16 mouse cellular contexts compared by ENCODE assay signal in genomic region chr11:88280426-88280836, GRCm38 (mm10). TPM values are rescaled to one million over a fixed set of nuclear protein-coding genes. Genes with fewer than 3 reads are reported as not detected.
DNase-seq lines count a peak whose midpoint lies in the region; ATAC-seq and TF ChIP-seq lines count a peak whose summit lies in the region.
"Had no signal": no experiment of that assay in that cellular context is flagged by ENCODE, and none has a peak within 500 bp of the region (broad histone marks: within the 10 kb centered on the region; RNA-seq: fewer than 3 reads in every experiment).

No protein-coding gene starts in this region.

- no peak overlapping the region for H3K4me2 ChIP-seq in forebrain, embryonic 13.5 days
- H3K4me2 ChIP-seq in kidney, embryonic 14.5 days (replicated peaks; ENCODE audit: low read depth, low read length), result no peak overlapping the region
- no peak overlapping the region for H3K4me2 ChIP-seq in intestine, postnatal 0 days (replicated peaks; ENCODE audit: low read depth)
- H3K4me2 ChIP-seq: heart, embryonic 13.5 days had no signal

- no peak overlapping the region for H3K9ac ChIP-seq in forebrain, embryonic 13.5 days
- H3K9ac ChIP-seq in kidney, embryonic 14.5 days (ENCODE audit: low read depth, low read length), result no peak overlapping the region
- H3K9ac ChIP-seq in intestine, postnatal 0 days (ENCODE audit: low read depth, low read length), result no peak overlapping the region
- H3K9ac ChIP-seq: heart, embryonic 13.5 days had no signal

- no peak overlapping the region for H3K4me3 ChIP-seq in forebrain, embryonic 13.5 days
- H3K4me3 ChIP-seq in kidney, embryonic 14.5 days (ENCODE audit: low read length), result no peak overlapping the region
- no peak overlapping the region for H3K4me3 ChIP-seq in intestine, postnatal 0 days (ENCODE audit: low read depth, low read length)
- H3K4me3 ChIP-seq: heart, embryonic 13.5 days; left cerebral cortex, adult 2 months had no signal

- H3K9me3 ChIP-seq in forebrain, embryonic 13.5 days (replicated peaks), result no peaks in the 10 kb centered on the region
- H3K9me3 ChIP-seq in kidney, embryonic 14.5 days (ENCODE audit: control insufficient read depth, low read length), result no peaks in the 10 kb centered on the region
- no peaks in the 10 kb centered on the region for H3K9me3 ChIP-seq in intestine, postnatal 0 days (ENCODE audit: control insufficient read depth)

- DNase-seq in adrenal gland, adult (ENCODE audit: inconsistent age in 2 of 2, low spot score in 1 of 2), result peak; percentile 29 to 65
- no peak for DNase-seq in adrenal gland, postnatal 36 days
- DNase-seq in neural tube, embryonic 10.5 days (ENCODE audit: extremely low spot score, low spot score), result peak; percentile 83
- no peak for DNase-seq in urinary bladder, postnatal 4 days (ENCODE audit: low spot score in 2 of 2)
- DNase-seq: lung, postnatal 14 days; right cerebral cortex, postnatal 14 days had no signal

- H3K36me3 ChIP-seq in forebrain, embryonic 13.5 days (ENCODE audit: poor library complexity, severe bottlenecking), result no peaks in the 10 kb centered on the region
- H3K36me3 ChIP-seq in kidney, embryonic 14.5 days (ENCODE audit: control insufficient read depth, insufficient read depth, low read length), result no peaks in the 10 kb centered on the region
- H3K36me3 ChIP-seq in intestine, postnatal 0 days (ENCODE audit: control insufficient read depth, insufficient read depth), result no peaks in the 10 kb centered on the region
- H3K36me3 ChIP-seq: heart, embryonic 13.5 days had no signal

- ATAC-seq in forebrain, embryonic 13.5 days, result peak; percentile 32; the same call in 1 of the 2 replicates
- 0 out of 2 replicates have a peak, but pooled peaks have one; percentile 16 for ATAC-seq in kidney, embryonic 14.5 days (ENCODE audit: low FRiP score, low TSS enrichment)
- no peak for ATAC-seq in intestine, postnatal 0 days
- ATAC-seq in granulocyte monocyte progenitor cell, adult 5-6 weeks (replicated peaks; ENCODE audit: poor library complexity, severe bottlenecking), result no peak
- ATAC-seq: inflammation-experienced regulatory T-cells, adult 6 months had no signal

- 28% methylated on average over 8 of the region's 8 CpGs for WGBS in forebrain, embryonic 13.5 days
- WGBS in kidney, embryonic 14.5 days, result 29% methylated on average over 8 of the region's 8 CpGs
- WGBS in intestine, postnatal 0 days, result 30% methylated on average over 8 of the region's 8 CpGs

- no peaks in the 10 kb centered on the region for H3K27me3 ChIP-seq in forebrain, embryonic 13.5 days
- no peaks in the 10 kb centered on the region for H3K27me3 ChIP-seq in kidney, embryonic 14.5 days (ENCODE audit: control insufficient read depth, insufficient read depth, low read length)
- 0 out of 2 replicates have a peak, but pooled peaks cover 3% of the 10 kb centered on the region for H3K27me3 ChIP-seq in intestine, postnatal 0 days (replicated peaks; ENCODE audit: control insufficient read depth, insufficient read depth, low read length)
- H3K27me3 ChIP-seq: heart, embryonic 13.5 days had no signal

- TF ChIP-seq CTCF in intestine, postnatal 0 days (IDR thresholded peaks at IDR 0.05; ENCODE audit: low read depth), result no peak

- no peak overlapping the region for H3K27ac ChIP-seq in forebrain, embryonic 13.5 days
- no peak overlapping the region for H3K27ac ChIP-seq in kidney, embryonic 14.5 days (ENCODE audit: low read depth, low read length)
- no peak overlapping the region for H3K27ac ChIP-seq in intestine, postnatal 0 days (ENCODE audit: low read depth, low read length)
- H3K27ac ChIP-seq: heart, embryonic 13.5 days; left cerebral cortex, adult 2 months had no signal

- peaks cover 46% of the 10 kb centered on the region for H3K4me1 ChIP-seq in forebrain, embryonic 13.5 days
- peaks cover 12% of the 10 kb centered on the region; the same call in 1 of the 2 replicates for H3K4me1 ChIP-seq in kidney, embryonic 14.5 days (ENCODE audit: control insufficient read depth, insufficient read depth, low read length)
- no peaks in the 10 kb centered on the region for H3K4me1 ChIP-seq in intestine, postnatal 0 days (replicated peaks; ENCODE audit: control insufficient read depth, insufficient read depth, low read length)

RNA-seq across cellular contexts. Expression of gene Ccdc182, which starts 13.4 kb away (rescaled TPM):
- not detected for total RNA-seq in adrenal gland, postnatal 36 days (2021)
- 0.32 and 0.39 TPM in 2 replicates for polyA plus RNA-seq in forebrain, embryonic 13.5 days (2015; fragmentation: Nextera tagmentation; extraction: Ambion mirVana)
- polyA plus RNA-seq in kidney, embryonic 14.5 days (2014; fragmentation: Nextera tagmentation; extraction: Ambion mirVana), result 3.0 and 3.1 TPM in 2 replicates
- polyA plus RNA-seq in intestine, postnatal 0 days (2015; fragmentation: Nextera tagmentation; extraction: Ambion mirVana), result not detected in 2 replicates
- total RNA-seq in granulocyte monocyte progenitor cell, adult 5-6 weeks (2014; fragmentation: Nextera tagmentation), result not detected in 2 replicates
- not detected in 2 replicates for total RNA-seq in granulocyte monocyte progenitor cell, adult 5-6 weeks (2017)
- total RNA-seq: common myeloid progenitor, adult 5-6 weeks; left cerebral cortex, adult 2 months; liver, adult 2 months had no signal
- polyA plus RNA-seq: heart, embryonic 13.5 days; inflammation-experienced regulatory T-cells, adult 6 months; liver, adult 2 months; stomach, embryonic 14.5 days had no signal

Comparison
In these comparisons a context has a peak if more than half of its experiments do, and no peak if none do; other contexts are left out.
1. DNase-seq: peak in adrenal gland, adult (2 of 2) and neural tube, embryonic 10.5 days (single experiment); none in adrenal gland, postnatal 36 days (0 of 2) and urinary bladder, postnatal 4 days (0 of 2).
2. ATAC-seq: peak in forebrain, embryonic 13.5 days (single experiment) and kidney, embryonic 14.5 days (single experiment); none in intestine, postnatal 0 days (single experiment) and granulocyte monocyte progenitor cell, adult 5-6 weeks (single experiment).